Mouse (Mus musculus) urinary bladder, adult 2 months (tissue): Measurements from ENCODE around the gene Rab36. TPM values are rescaled to one million over a fixed set of nuclear protein-coding genes. Genes with fewer than 3 reads are reported as not detected.
"Not testable (repeated sequence)": the region's sequence is repeated elsewhere in the genome, so short reads cannot be mapped to it uniquely, and the experiment has no call there.

Experiments used
- DNase-seq: peaks from one replicate; pipeline ENCODE4 v3.0.0; 2022; ENCODE audit warnings: low spot score
- polyA plus RNA-seq: library from polyadenylated mRNA; depleted of rRNA; stranded (reverse); fragments of >200 nt; gene quantifications from 2 replicates; pipeline ENCODE4 v1.2.3, GENCODE M21; 2012; rRNA removed

The Rab36 gene
- 8.2 and 11.2 TPM in 2 replicates for polyA plus RNA-seq

- peak; percentile 61 for DNase-seq
Measured at GRCm38 (mm10) chr10:75036883-75037379, at the start of gene Rab36. Gene Rab36, plus strand, starts transcription at chr10:75037058.

- DNase-seq, result no peak
Measured at GRCm38 (mm10) chr10:74987698-74988470, 49.0 kb upstream of the Rab36 start.

GRCm38 (mm10) chr10:74989814-74990213 is 47.0 kb upstream of the Rab36 start:
- DNase-seq, result no peak

DNA sequence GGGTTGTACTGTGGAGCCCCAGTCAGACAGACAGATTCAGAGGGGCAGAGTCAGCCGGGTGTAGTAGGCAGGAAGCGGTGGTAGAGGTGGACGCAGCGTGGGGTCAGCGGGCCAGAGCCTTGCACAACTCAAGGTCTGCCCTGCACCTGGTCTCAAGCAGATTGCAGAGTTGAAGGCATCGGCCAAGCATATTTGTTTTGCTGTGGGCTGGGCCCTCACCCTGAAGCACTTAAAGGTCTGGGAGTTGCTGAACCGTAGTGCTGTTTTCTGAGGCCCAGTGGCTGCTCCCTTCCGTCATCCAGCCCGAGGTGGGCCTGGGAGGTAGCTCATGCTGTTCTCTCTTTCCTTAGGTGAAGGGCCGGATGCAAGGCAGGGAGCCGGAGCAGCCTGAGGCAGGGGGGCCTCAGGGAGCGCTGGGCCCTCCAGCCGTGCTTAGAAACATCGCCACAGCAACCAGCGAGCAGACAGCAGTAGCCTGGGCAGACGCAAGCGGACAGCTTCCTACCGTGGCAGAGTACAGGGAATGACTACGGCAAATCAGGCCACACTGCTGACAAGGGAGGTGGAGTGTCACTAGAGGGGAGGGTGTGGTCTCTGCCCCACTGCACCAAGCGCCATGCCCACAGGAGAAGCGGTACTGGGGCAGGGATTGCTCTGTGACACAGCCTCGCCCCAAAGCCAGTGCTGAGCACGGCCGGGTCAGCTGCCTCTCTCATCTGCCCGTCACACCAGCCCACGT is 46.1 kb upstream of the Rab36 start:
- no peak for DNase-seq

- DNase-seq, result no peak
Measured at GRCm38 (mm10) chr10:74994863-74995262, 42.0 kb upstream of the Rab36 start.

DNA sequence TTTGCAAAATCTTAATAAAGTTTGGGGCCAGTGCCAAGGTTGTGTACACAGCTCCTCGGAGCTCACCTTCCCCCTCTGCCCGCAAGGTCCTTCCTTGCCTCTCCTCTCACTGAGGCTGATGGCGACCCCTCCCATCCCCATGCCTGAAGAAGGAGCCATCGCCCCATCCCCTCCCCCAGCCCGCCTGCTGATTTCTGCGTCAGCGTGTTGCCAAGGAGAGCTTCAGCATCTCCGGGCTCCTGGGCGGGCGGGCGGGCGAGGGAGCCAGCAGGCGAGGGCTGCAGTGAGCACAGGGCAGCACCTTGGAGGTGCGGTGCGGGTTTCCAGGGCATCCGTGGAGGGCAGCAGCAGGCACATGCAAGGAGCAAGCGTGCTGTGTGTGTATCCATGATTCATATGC is 41.5 kb upstream of the Rab36 start:
- no peak for DNase-seq

DNA sequence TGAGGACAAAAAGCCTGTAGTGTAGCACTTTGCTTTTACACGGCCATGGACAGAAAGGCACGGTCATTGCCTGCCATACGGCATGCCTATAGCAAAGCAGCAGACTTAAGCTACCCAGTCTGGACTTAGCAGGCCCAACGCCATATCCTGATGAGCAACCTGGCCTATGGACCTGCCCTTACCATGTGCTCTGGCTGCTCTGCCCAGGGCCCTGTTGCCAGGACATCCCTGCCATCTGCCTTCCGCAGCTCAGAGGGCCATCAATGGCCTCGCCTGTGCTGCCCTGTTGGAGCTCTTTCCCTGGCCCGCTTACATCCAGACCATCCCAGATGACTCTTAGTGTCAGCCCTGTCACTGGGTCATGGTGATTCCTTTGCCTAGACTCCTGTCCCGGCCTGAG is 35.5 kb upstream of the Rab36 start:
- DNase-seq, result no peak

- no peak for DNase-seq
Measured at GRCm38 (mm10) chr10:75004067-75004466, 32.8 kb upstream of the Rab36 start.

- DNase-seq, result no peak
Measured at GRCm38 (mm10) chr10:75006889-75007662, 29.8 kb upstream of the Rab36 start.

DNA sequence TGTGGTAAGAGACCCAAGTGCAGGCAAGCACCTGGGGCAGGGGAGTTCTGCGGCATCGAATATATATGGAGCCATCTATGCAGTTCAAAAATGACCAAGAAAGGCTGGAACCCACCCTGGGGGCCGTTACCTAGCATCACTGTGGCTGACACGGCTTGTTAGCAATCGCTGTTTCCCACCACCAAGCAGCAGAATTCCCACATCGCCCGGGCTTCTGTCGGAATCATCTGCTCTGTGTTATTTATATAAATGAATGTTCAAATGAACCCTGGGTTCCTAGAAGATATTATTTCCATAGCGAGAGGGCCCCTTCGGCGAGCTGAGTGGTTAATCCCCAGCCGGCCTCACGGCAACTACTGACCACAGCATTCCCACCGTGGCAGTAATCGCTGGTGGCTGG is 26.2 kb upstream of the Rab36 start:
- no peak for DNase-seq

- DNase-seq, result no peak
Measured at GRCm38 (mm10) chr10:75015465-75015864, 21.4 kb upstream of the Rab36 start.

GRCm38 (mm10) chr10:75016481-75016880 is 20.4 kb upstream of the Rab36 start:
- no peak for DNase-seq

GRCm38 (mm10) chr10:75020271-75020670 is 16.6 kb upstream of the Rab36 start:
- no peak for DNase-seq

- peak; percentile 57 for DNase-seq
Measured at GRCm38 (mm10) chr10:75021138-75021537, 15.7 kb upstream of the Rab36 start.

DNA sequence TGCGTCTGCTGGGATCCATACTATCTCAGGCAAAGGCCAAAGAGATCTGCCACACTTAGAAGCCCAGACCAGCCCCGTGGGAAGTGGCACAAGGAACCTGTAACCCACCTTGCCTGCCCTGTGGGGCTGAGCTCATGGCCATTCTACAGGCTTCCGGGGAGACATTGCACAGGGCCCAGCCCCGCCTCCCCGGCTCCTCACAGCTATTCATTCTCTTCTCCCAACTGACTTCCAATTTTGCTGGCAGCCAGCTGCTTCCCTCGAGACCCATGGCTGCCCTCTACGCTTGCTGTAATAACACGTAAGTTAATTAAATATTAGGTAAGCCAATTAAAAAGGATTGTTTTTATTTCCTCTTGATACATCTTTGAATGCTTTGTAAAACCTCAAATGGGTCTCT is 10.4 kb upstream of the Rab36 start:
- no peak for DNase-seq

DNA sequence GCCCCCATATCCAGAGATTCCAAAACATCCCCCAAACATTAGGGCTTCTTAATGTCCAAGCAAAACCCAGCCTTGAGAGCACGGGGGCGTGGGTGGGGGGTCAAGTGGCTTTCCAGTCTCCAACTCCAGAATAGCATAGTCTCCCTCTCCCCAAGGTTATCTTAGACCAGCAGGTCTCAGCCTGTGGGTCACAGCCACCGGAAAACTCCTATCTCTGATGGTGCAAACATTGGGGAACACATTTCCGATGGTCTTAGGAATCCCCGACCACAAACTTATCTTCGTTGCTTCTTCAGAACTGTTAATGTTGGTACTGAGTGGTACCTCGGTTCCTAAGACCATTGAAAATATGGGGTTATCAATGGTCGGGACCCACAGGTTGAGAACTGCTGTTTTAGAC is 8.1 kb upstream of the Rab36 start:
- DNase-seq, result no peak

DNA sequence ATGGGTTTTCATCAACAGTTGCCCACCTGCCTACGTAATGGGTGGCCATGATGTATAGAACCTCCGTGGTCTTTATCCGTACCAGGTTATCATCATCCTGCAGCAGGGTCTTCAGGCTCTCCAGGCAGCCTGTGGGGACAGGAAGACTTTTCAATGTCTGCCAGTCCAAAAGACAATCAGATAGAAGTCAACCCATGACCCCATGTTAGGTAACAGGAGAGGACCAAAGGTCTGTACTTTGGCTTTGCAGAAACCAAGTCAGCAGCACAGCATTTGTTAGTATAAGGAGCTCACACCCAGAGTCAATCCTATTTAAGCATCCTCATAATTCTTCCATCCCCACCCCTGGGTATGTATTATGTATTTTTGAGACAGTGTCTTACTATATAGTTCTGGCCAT is 7.2 kb upstream of the Rab36 start:
- DNase-seq, result no peak

DNA sequence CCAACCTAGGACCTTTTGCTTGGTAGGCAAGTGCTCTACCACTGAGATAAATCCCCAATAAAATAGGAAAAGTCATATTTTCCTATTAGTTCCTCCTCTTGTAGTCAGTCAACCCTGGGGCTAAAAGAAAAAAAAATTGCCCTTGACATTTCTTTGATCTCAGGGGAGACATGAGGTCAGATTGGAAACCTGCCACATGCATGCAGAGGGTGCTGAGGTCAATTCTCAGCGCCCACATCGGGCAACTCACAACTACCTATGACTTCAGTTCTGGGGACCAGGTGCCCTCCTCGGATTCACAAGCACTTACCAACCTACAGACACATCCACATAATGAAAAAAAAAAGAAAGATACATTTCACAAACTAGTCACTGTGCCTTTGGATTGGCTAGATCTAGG is 6.6 kb upstream of the Rab36 start:
- no peak for DNase-seq

GRCm38 (mm10) chr10:75031345-75032114 is 5.3 kb upstream of the Rab36 start:
- no peak for DNase-seq

DNA sequence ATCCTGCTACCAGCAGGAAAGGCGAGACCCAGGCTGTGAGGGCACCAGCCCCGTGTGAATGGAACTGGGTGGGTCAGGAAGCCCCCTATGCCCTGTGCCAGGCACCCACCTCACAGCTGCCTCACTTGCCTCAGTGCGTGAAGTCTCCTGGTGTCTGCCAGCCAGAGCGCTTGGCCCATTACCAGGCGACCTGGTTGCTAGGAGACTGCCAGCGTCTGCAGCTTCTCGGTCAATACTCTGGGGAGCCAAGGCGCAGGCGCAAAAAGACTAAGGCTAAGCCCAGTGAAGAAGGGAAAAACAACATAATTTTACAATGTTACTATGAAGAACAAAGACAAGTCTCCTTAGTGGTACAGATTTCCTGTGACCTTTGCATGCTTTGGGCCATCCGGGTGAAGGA is 4.5 kb upstream of the Rab36 start, which contains the start of gene Rsph14:
TSS of gene Rsph14 (minus strand) at position 192 of the 400 bp plus-strand sequence.
- DNase-seq, result no peak

DNA sequence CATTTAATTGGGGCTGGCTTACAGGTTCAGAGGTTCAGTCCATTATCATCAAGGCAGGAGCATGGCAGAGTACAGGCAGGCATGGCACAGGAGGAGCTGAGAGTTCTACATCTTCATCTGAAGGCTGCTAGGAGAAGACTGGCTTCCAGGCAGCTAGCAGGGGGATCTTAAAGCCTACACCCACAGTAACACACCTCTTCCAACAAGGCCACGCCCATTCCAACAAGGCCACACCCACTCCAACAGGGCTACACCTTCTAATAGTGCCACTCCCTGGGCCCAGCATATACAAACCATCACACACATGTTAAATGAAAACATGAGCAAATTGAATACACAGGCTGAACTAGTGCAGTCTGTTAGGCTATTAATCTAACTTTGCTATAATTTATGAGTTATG is 5.2 kb downstream of the Rab36 start:
- DNase-seq, result not testable (repeated sequence)
